Mouse (Mus musculus) frontal cortex, adult 2 months (tissue): Measurements from ENCODE around the gene Sept9. TPM values are rescaled to one million over a fixed set of nuclear protein-coding genes. Genes with fewer than 3 reads are reported as not detected.

Experiments
- DNase-seq, 2 experiments: peaks; one replicate each; pipeline ENCODE4 v3.0.0; 2022; ENCODE audit warnings: low spot score in 1 of 2; ENCODE audit errors: extremely low spot score in 1 of 2
- polyA plus RNA-seq: library from polyadenylated mRNA; depleted of rRNA; stranded (reverse); fragments of >200 nt; gene quantifications from 2 replicates; pipeline ENCODE4 v1.2.3, GENCODE M21; 2012

Sept9 gene
- polyA plus RNA-seq, 1 experiment, result 33.4 TPM

- DNase-seq, result no peak
These were observed 109.9 kb downstream of the Sept9 start for GRCm38 (mm10) chr11:117309108-117309917.

DNA sequence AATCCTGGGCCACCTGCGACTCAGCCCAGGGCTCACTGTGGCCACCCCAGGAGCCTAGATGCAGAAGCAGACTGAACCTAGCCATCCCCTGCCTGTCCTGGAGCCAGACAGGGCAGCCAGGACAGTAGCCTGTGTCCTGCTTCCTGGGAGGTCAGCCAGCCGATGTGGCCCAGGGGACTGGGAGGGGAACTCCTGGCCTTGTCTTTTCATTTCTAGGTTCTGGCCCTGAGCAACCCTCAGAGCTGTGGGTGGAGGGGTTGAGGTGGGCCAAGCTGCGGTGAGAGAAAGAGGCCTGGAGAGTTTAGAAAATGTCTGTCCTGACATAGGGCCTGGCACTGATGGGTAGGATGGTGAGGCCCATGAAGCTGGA, 110.4 kb downstream of the Sept9 start:
- no peak for DNase-seq

DNA sequence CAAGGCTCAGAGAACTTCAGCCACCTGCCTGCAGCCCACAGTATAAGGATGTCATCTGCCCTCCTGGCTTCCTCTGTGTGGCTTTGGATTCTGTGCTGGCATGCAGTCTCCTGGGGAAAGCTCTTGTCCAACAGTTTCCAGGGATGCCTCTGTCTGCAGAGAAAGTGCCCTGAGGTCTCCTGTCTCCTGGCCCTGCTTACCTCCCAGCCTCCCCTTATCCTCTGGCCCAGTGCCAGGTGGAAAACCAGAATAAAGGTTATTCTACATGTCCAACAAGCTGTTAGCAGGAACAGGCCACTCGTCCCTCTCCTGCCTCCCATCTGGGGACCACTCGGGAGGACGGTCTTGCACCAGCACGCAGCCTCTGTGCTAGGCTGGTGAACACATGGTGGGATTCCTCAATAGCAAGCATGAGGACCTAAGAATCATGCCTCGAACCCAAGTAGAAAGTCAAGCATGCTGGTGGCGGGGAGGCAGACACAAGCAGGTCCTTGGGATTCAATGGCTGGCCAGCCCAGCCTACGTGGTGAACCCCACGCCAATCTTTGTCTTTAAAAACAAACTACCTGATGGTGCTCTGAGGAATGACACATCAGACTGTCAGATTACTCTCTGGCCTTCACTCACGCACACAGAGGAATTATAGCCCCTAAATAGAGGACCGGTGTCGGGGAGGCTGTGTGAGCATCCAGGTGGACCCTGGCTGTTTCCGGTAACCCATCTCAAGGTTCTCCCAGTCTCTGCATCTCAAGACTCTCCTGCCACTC, 111.1 kb downstream of the Sept9 start:
- no peak for DNase-seq

GRCm38 (mm10) chr11:117311127-117311800, 111.8 kb downstream of the Sept9 start:
- no peak for DNase-seq

DNA sequence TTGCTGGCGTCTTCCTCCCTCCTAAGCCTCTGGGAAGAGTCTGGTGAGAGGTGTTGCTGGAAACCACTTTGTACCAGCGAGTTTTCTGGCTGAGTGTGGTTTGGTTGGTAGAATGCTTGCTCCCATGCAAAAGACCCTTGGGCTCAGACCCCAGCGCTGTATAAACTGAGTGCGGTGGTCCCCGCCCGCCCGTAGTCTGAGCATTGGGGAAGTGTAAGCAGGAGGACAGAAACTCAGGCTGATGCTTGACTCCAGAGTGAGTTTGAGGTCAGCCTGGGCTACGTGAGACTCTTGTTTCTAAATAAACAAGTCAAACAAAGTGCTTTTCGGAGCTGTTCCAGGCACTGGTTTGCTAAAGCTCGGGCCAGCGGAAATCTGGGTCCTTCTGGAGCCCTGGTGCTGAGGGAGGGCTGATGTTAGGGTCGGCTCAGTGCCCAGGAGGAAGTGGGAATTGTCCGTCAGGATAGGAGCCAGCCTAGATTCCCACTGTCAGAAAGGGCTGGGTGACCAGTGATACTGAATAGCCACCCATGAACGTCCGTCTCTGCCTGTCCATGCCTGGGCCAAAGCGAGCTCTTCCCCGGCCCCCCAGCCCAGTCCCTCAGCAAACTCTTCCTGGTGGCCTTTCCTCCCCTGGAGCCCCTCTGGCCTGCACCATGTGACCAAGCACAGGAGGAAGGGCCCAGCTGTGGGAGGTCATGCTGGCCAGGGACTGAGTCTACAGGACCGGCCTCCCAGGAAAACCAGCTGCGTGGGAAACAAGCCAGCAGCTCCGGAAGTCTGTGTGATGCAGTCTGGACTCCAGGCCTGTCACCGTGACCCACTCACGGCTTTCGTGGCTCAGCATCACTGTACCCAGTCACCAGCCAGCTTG, 112.8 kb downstream of the Sept9 start:
- no peak for DNase-seq

GRCm38 (mm10) chr11:117312936-117313335, 113.5 kb downstream of the Sept9 start:
- DNase-seq, result no peak

- no peak for DNase-seq
These were observed 114.0 kb downstream of the Sept9 start for GRCm38 (mm10) chr11:117313446-117313845.

GRCm38 (mm10) chr11:117314026-117314425, 114.6 kb downstream of the Sept9 start:
- DNase-seq, result no peak

DNA sequence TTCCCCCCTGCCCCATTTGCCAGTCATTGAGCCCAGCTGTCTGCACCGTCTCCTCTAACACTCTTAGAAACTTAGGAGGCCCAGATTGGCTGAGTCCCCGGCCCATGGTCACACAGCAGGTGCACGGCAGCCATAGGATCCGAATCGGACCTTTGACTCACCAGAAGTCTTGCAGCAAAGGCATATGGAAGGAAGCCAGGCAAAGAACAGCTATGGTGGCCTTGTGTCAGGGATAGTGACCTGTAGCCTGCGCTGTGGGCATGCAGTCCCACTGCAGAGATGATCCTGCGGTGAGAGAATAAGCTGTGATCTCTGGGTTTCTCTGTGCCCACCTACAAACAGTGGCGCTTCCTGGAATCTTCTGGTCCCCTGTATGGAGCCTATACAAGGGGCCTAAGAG, 115.1 kb downstream of the Sept9 start:
- no peak for DNase-seq

DNA sequence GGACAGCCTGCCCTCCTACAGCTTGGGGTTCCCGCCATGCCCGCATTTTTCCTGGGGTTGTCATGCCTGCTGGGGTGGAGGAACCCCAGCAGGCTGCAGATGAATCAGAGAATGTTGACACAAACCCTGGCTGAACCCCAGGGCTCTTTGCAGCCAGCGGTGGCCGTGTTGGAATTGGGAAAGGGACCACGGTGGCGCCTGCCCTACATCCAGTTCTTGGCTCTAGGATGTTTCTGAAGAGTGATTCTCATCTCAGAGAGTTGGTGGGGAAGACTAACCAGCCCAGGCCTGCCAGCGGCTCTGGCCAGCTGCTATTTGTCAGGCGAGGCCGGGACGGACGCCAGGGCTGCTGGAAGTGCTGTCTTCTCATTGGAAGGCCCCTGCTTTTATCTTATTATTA, 115.8 kb downstream of the Sept9 start:
- DNase-seq, result no peak

GRCm38 (mm10) chr11:117316441-117317331, 117.2 kb downstream of the Sept9 start:
- no peak for DNase-seq

DNA sequence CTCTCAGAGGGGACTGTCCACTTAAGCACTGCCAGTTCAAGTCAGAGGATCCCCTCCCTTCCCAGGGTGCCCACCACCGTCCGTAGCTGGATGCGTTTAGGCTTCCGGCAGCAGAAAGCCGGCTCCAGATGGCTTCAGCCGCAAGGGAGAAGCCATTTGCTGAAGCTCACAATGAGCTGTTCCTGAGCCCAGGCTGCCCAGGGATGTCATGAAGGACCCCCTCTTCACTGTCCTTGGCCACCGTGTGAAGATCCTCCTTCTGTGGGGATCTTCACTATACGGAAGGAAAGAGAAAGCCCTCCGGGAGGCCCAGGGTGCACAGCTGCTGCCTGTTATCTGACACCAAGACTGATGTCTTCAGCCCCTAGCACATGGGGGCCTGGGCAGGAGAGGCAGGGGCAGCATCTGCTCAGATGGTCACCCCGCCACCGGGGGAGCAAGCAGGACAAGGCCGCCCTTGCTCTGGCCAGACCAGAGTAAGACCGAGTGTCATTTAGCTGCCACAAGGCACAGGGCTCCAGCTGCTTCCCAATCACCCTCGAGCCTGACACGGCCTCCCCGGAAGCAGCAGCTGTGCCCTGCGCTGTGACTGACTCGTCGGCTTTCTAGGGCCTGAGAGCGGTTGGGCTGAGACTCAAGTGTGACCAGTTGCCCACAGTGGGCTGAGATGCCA, 118.1 kb downstream of the Sept9 start:
- no peak for DNase-seq

- DNase-seq, result no peak
These were observed 118.7 kb downstream of the Sept9 start for GRCm38 (mm10) chr11:117318202-117318601.

GRCm38 (mm10) chr11:117318731-117319542, 119.5 kb downstream of the Sept9 start:
- no peak for DNase-seq

GRCm38 (mm10) chr11:117319543-117320335, 120.3 kb downstream of the Sept9 start:
- no peak for DNase-seq

DNA sequence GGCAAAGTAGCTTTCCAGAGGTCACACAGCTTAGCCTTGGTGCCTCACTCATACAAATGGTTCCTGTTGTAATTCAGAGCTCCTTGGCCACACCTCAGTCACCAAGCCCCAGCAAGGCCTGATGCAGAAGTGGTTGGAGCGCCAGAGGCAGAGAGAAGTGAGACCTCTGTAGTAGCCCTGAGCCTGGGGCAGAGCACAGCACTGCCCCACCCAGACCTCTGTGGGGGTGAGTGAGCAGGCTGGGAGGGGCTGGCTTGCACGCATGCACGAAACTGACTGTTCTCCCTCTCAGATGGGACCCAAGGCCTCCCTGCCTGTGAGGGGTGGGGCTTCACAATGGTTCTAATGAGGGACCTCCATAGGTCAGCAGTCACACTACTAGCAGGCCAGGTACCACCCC, 121.0 kb downstream of the Sept9 start:
- DNase-seq, result no peak

GRCm38 (mm10) chr11:117321311-117321971, 122.0 kb downstream of the Sept9 start:
- DNase-seq, result no peak
